Mouse (Mus musculus): ENCODE data around the gene Tff2. TPM values are rescaled to one million over a fixed set of nuclear protein-coding genes. Genes with fewer than 3 reads are reported as not detected.

Tff2 gene
- not detected for total RNA-seq (2022)

GRCm38 (mm10) chr17:31144040-31145037 lies at the start of gene Tff2:
Gene Tff2 (minus strand): TSS chr17:31144282.
- DNase-seq (ENCODE audit: low spot score), result no peak

- DNase-seq (ENCODE audit: low spot score), result no peak
Measured at GRCm38 (mm10) chr17:31193360-31193759, 49.3 kb upstream of the Tff2 start.

- DNase-seq (ENCODE audit: low spot score), result no peak
Measured at GRCm38 (mm10) chr17:31192663-31193062, 48.6 kb upstream of the Tff2 start.

GRCm38 (mm10) chr17:31191825-31192224 lies 47.7 kb upstream of the Tff2 start:
- DNase-seq (ENCODE audit: low spot score), result no peak

- peak; percentile 36 for DNase-seq (ENCODE audit: low spot score)
Measured at GRCm38 (mm10) chr17:31187370-31187769, 43.3 kb upstream of the Tff2 start.

- no peak for DNase-seq (ENCODE audit: low spot score)
Measured at GRCm38 (mm10) chr17:31184269-31184990, 40.3 kb upstream of the Tff2 start.

- no peak for DNase-seq (ENCODE audit: low spot score)
Measured at GRCm38 (mm10) chr17:31183180-31183974, 39.3 kb upstream of the Tff2 start.

- DNase-seq (ENCODE audit: low spot score), result no peak
Measured at GRCm38 (mm10) chr17:31181490-31181889, 37.4 kb upstream of the Tff2 start.

GRCm38 (mm10) chr17:31176321-31176720 lies 32.2 kb upstream of the Tff2 start:
- no peak for DNase-seq (ENCODE audit: low spot score)

GRCm38 (mm10) chr17:31169796-31170195 lies 25.7 kb upstream of the Tff2 start:
- no peak for DNase-seq (ENCODE audit: low spot score)

GRCm38 (mm10) chr17:31165127-31165526 lies 21.0 kb upstream of the Tff2 start, which contains the start of gene Tff1:
Gene Tff1 (minus strand): TSS chr17:31165277.
- no peak for DNase-seq (ENCODE audit: low spot score)

- DNase-seq (ENCODE audit: low spot score), result no peak
Measured at GRCm38 (mm10) chr17:31163821-31164220, 19.7 kb upstream of the Tff2 start.

- no peak for DNase-seq (ENCODE audit: low spot score)
Measured at GRCm38 (mm10) chr17:31162607-31163006, 18.5 kb upstream of the Tff2 start.

GRCm38 (mm10) chr17:31160291-31160690 lies 16.2 kb upstream of the Tff2 start:
- DNase-seq (ENCODE audit: low spot score), result no peak

- no peak for DNase-seq (ENCODE audit: low spot score)
Measured at GRCm38 (mm10) chr17:31157921-31158320, 13.8 kb upstream of the Tff2 start.

- no peak for DNase-seq (ENCODE audit: low spot score)
Measured at GRCm38 (mm10) chr17:31153785-31154184, 9.7 kb upstream of the Tff2 start.

- no peak for DNase-seq (ENCODE audit: low spot score)
Measured at GRCm38 (mm10) chr17:31152966-31153499, 9.0 kb upstream of the Tff2 start.

- no peak for DNase-seq (ENCODE audit: low spot score)
Measured at GRCm38 (mm10) chr17:31152512-31152911, 8.4 kb upstream of the Tff2 start.

GRCm38 (mm10) chr17:31145998-31146397 lies 1.9 kb upstream of the Tff2 start:
- DNase-seq (ENCODE audit: low spot score), result no peak

- no peak for DNase-seq (ENCODE audit: low spot score)
Measured at GRCm38 (mm10) chr17:31142116-31142515, 2.0 kb downstream of the Tff2 start.

- DNase-seq (ENCODE audit: low spot score), result peak; percentile 58
Measured at GRCm38 (mm10) chr17:31138398-31138797, 5.7 kb downstream of the Tff2 start.
